Mouse (Mus musculus) neutrophil, adult 5-6 weeks (primary cell): ENCODE results near the gene Fam184b. TPM values are rescaled to one million over a fixed set of nuclear protein-coding genes. Genes with fewer than 3 reads are reported as not detected.
A peak's percentile ranks its signal among the peaks of the same experiment; 100 is the strongest.
"Not testable (repeated sequence)": the region's sequence is repeated elsewhere in the genome, so short reads cannot be mapped to it uniquely, and the experiment has no call there.

Experiments
- ATAC-seq: fragments of 151-379, 151-347 bp; 2 replicates; pipeline ENCODE4 v1.8.0; 2017; ENCODE audit warnings: mild to moderate bottlenecking, moderate TSS enrichment; ENCODE audit not compliant: insufficient number of reproducible peaks, poor library complexity, low FRiP score, severe bottlenecking; ENCODE audit errors: extremely low read depth
- total RNA-seq: library from RNA; stranded (forward); fragments of 200-1000 nt; gene quantifications from 2 replicates; pipeline ENCODE4 v1.2.3, GENCODE M21; 2017

Fam184b gene
- total RNA-seq = not detected in 2 replicates

DNA sequence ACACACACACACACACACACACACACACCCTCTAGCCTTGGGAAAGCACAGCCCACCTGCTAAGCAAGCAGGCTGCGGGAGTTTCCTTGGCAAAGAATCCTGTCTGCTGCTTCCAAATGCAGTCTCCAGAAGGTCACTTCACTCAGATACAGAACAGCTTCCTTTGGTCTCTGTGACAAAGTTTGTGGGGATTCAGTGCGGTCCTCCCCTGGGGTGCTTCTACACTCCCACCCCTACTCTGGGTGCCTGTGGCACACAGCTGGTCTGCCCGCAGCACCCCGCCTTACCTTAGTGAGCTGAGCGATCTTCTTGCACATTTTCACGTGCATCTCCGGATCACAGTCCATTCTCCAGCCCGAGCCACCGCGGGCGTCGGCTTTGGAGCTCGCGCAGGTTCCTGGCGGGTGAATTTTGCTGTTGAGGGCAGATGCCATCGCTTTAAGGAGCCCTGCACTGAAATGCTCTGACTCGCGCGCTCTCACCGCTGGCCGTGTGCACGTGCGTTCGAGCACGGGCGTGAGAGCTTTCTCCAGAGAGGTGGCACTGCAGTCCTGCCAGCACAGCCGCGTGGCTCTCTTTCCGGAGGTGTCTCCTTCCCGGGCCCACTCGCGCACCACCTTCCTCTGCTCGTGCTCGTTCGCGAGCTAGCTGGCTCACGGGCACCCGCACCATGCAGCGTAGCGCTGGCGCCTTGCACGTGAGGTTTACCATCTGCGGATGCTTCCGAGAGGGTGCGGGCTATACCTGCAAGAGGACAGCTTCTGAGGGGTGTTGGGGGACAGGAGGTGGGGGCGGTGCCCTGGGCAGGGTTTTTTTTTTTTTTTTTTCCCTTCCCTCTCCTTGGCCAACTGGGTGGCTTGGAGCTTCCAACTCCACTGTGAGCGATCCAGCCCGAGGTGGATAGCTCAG lies at the start of gene Fam184b:
Gene Fam184b, minus strand, starts transcription at position 809 of the 909 bp plus-strand sequence.
- ATAC-seq = peak; percentile 19; the same call in 1 of the 2 replicates

DNA sequence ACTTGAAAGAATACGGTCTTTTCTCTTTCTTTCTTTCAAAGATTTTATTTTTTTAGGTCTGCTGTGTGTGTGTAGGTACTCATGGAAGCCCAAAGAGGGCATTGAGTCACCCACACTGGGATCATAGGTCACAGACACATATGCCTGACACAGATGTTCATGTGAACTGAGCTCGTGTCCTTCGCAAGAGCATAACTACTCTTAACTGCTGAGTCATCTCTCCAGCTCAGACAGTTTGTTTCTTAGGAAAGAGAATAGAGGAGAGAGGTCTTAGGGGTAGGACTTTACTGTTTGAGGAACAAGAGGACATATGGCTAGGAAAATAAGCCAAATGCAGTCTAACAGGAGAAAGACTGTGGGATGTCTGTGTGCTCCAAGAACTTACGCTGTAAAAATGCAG lies 49.7 kb upstream of the Fam184b start:
- no peak for ATAC-seq

DNA sequence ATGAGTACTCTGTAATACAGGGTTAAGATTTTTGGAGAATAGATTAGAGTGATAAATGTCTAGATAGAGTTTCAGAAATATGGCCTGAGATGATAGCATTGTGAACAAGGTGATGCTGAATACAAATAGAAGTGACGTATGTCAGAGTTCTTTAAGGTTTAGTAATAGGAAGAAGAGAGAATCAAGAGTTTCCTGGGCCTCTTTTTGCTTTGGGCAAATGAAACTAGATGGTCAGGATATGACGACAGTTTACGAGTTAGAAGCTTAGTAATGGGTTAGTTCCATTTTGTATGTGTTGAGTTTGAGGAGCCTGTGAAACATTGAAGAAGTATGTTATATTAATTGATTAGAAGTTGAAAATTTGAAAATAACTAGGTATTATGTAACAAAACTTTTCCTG lies 46.8 kb upstream of the Fam184b start:
- no peak for ATAC-seq

DNA sequence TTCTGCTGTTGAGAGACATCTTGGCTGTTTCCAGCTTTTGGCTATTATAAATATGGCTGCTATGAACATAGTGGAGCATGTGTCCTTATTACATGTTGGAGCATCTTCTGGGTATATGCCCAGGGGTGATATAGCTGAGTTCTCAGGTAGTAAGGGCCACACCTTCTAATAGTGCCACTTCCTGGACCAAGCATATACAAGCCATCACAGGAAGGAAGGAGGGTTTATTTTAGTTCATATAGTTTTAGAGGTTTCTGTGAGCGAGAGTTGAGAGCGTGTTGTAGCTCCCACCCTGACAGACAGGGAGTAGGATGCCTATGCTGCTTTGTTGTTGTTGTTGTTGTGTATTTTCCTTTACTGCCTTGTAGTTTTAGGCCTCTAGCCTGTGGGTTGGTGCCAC lies 45.8 kb upstream of the Fam184b start:
- ATAC-seq = no peak

DNA sequence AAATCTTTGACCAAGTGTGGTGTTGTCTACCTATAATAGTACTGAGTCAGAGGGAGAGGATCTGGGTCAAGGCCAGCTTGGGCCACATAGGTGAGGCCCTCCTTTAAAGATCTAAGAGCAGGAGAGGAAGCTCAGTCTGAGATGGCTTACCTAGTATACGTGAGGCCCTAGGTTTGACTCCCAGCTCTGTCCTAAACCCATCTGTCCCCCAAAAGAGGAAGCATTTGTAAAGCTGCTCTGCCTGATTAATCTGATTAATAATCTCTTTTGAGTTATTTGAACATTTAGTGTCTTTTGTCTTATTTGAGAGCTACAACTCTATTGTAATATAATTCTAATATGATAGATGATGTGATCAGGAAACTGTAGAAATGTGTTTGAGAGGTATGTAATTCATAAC lies 44.0 kb upstream of the Fam184b start:
- no peak for ATAC-seq

DNA sequence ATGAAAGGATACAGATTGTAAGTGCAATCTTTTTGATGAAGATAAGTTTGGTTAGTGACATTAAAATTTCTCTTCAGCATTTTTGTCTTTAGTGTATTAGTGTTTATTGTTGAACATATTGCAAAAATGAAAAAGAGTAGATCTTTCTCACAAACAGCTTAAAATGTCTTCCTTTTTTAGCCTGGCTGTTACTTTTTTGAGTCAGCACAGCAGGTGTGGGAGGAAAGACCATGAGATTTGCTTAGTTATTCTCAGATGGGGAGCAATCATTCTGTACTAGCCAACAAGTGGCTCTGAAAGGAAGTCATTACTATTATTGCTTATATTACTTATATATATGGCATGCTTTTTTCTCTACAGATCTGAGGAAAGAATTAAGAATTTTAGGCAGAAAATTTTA lies 40.5 kb upstream of the Fam184b start:
- ATAC-seq = no peak

DNA sequence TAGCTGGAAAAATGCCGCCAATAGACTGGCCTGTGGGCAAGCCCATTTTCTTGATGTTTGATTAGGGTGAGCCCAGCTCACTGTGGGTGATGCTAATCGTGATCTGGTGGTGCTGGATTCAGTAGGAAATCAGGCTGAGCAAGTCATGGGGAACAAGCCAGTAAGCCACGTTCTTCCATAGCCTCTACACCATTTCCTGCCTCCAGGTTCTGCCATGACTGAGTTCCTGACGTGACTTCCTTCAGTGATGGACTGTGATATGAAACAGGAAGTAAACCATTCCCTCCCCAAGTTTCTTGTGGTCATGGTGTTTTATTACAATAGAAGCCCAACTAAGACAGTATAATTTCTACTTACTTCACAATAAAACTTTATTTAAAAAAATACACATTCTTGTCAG lies 38.2 kb upstream of the Fam184b start:
- ATAC-seq = no peak

DNA sequence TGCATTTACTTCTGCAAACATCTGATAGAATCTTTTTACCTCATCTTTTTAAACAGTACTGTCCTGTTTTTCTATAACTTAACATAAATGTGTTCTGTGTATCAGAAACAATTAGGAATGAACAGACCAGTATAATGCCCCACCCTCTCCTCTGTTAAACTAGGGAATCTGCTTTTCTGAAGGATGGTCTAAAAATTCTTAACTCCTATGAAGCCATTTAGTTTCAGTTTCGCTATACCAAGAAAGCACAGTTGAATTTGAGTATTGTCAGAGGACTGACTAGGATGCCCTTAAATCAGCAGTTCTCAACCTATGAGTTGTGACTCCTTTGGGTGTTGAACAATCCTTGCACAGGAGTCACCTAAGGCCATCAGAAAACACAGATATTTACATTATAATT lies 35.6 kb upstream of the Fam184b start:
- ATAC-seq = no peak

DNA sequence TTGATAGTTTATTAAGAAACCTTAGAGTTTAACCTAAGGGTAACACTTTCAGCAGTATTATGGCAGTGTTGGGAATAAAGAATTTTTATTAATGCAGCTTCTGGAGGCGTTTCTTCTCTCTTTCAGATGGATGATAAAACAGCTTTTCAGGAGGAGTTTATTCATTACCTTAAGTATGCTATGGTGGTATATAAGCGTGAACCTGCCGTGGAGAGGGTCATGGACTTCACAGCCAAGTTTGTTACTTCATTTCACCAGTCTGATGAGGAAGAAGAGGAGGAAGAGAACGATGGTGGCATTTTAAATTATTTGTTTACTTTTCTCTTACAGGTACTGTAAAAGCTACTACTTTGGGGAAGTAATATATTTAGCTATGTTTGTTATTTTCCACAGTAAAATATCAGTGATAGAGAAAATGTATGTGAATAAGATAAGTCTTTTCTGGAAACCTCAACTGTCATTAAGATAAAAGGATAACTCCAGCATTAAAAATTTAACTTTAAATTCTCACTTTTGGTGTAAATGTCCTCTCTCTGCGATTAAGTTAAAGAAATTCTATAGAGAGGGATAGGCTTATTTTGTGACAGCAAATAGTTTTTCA lies 31.6 kb upstream of the Fam184b start:
- no peak for ATAC-seq

DNA sequence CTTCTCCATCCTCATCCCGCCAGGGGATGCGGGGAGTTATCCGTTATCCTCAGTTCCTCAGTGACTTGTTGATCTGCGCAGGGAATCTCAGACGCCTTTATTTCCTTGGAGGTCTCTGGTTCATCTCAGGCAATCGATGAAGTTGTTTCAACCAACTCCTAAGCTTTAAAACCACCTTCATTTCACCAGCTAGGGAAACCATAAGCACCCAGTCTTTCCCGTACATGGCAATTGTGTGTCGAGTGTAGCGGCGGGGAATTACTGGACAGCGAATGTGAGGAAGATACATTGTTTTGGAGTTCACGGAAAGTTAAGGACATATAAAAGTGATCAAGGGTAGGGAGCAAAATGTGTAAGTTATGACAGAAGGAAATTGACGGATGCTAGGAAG lies 30.9 kb upstream of the Fam184b start:
- ATAC-seq = no peak

DNA sequence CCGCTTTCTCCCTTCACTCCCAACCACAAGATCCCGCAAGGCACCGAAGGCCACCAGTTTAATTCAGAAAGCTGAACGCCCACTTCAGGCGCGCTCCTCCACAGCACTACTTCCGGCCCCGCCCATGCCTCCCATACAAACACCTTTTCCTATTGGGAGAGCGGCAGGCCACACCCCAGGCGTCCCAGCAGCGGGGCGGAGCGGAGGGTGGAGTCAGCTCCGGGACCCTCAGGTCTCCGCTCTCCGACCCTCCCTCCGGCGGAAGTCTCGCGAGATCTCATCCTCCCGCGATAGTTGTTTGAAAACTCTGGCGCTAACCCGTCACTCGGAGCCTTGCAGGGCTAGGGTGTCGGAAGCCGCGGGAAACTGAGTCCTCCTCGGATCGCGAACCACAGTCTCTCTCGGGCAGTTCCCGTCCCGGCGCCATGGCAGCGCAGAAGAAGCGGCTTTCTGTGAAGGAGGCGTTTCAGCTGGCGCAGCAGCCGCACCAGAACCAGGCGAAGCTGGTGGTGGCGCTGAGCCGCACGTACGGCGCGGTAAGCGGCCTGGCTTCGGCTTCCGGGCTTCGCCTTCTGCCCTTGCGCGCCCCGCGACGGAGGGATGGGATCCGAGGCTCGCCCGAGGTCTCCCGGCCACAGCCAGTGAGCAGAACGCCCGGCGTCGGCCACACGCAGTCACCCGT lies 30.3 kb upstream of the Fam184b start, which contains the start of gene Ncapg:
Gene Ncapg, plus strand, starts transcription at position 322 of the 682 bp plus-strand sequence.
- ATAC-seq = peak; percentile 98

DNA sequence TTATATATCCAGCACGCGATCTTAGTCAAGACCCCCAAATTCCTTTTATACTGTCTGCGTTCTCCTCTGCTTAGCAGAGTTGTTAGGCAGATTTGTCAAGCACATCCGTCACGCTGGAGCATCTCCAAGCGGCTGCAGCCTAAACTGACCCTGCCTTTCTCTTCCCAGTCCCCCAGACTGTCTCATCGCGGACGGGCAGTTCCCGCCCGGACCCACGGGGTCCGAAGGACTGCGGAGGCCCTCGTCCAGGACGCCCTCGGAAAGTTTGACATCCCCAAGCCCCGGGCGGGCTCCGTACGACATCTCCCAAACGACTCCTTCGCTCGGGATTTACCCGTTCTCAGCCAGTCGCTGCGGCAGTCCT lies 29.8 kb upstream of the Fam184b start:
- peak; percentile 6; the same call in 1 of the 2 replicates for ATAC-seq

DNA sequence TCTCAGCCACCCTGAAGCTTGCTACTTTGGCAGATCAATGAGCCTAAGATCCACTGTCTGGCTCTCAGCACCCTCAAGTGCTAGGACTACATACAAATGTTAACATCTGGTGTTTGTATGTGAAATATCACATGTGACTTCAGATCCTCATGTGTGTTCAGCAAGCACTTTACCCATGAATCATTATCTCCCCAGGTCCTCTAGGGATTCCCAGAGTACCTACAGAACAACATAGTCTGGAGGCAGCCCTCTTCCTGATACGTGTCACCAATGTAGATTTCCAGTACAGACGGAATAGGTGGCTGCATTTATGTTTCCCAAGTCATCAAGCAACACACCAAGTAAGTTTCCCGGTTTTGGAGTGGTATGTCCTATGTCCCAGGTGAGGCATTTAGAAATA lies 29.4 kb upstream of the Fam184b start:
- 0 out of 2 replicates have a peak, but pooled peaks have one; percentile 7 for ATAC-seq

DNA sequence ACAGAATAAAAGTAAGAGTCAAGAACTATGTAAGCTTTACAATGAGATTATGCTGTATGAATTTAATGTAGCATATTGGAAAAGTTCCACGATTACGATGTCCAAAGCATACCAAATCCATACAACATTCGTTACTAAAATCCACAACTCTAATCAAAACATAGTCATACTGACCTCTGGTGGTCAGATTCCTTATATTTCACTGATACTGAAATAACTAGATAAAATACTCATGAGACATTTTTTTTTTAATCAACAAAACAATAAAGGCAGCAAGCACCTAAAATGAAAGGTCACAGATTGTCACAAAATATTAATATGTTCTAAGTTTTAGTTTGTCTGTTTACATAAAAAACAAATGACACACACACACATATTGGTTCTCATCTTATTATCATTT lies 28.9 kb upstream of the Fam184b start:
- ATAC-seq = no peak

DNA sequence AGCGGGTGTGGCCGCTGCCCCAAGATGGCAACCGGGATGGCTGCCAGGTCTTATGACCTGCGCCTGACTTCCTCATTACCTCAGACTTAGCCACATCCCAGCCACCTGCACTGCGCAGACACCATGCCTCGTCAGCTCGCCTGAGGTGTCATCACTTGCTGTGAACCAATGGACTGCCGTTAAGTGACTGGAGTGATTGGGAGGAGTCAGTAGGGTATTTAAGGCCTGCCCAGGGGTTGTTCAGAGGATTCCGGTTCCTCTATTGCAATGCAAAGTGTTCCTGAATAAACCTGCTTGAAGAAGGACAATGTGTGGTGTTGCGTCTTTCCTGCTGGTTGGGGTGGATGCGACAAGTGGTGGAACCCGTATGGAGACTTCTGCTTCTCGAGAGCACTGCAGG lies 19.0 kb upstream of the Fam184b start:
- ATAC-seq = not testable (repeated sequence)

DNA sequence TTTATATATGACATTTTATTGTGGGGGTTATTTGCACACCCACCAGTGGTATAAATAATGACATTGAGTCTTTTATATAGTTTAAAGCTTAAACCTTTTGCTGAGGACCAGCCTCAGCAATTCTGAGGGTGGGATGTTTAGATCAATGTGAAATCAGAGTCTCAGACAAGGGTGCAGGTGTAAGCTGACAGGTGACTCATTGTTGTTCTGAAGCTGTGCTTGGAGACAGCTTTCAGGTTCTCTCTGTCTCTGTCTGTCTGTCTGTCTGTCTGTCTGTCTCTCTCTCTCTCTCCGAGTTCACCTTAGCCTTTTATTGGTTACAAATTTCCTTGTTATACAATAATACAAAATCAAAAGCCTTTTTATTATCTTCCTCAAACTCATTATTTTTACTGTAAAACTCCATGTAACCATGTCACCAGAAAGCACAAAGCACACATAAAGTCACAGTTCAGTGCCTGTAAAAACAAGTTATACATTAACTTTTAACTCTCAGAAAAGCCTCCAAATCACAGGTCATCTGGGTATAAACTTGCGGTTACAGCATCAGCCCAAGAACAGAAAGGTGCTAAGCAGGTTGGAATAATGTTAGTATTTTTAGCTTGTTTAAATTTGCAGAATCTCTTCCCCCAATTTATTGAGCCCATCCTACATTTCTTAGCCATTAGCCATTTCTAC lies 11.8 kb upstream of the Fam184b start:
- no peak for ATAC-seq

DNA sequence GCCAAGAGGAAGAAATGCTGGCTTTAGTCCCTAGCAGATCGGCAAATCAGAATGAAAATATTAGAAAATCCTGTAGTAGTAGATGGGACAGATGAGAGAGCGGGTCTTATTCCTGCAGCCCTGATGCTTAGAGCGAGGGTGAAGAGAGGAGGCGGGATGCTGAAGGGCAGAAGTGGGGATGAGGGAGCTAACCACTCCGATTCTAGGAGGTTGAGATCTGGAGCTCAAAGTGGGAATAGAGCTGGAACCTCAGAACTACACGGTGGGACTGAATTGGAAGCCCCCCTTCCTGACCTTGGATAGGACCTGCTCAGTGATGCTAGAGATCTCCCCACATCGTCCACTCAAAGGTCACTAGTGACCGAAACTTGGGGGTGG lies 290 bp upstream of the Fam184b start:
- ATAC-seq = no peak

DNA sequence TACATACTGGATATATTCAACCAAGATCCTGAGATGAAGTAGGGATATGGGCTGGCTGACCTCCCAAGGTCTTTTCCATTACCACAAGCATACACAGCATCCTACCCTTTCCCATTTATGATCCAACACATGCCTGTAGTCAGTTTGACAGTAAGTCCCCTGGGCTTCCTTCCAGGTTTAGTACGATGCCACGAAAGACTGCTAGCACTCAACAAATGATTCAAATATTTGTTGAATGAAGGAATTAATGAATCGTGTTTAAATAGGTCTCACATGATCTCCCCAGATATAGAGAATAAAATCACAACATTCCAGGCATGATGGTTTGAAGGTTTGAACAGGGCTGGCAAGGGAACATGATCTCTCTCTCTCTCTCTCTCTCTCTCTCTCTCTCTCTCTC lies 1.0 kb downstream of the Fam184b start:
- no peak for ATAC-seq

DNA sequence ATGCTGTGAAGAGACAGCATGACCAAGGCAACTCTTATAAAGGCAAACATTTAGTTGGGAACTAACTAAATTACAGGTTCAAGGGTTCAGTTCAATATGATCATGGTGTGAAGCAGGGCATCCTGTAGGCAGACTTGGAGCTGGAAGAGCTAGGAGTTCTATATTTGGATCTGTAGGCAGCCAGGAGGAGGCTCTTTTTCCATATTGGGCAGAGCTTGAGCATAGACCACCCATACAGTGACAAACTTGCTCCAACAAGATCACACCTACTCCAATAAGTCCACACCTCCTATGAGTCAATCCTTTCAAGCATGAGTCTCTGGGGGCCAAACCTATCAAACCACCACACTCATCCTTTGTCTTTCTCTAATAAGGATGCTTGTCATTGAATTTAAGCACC lies 9.9 kb downstream of the Fam184b start:
- ATAC-seq = no peak
